Mouse (Mus musculus) CH12.LX (cell line): ENCODE measurements around the gene Mmp20. TPM values are rescaled to one million over a fixed set of nuclear protein-coding genes. Genes with fewer than 3 reads are reported as not detected.

Source experiments
- DNase-seq: peaks from one replicate; pipeline ENCODE4 v3.0.0-alpha.2; 2013; ENCODE audit errors: extremely low read depth
- H3K27ac ChIP-seq: 2 replicates; pipeline ENCODE4 v1.5.1; 2012; ENCODE audit warnings: low read depth, mild to moderate bottlenecking, control low read depth, moderate library complexity; ENCODE audit not compliant: insufficient read depth
- H3K27me3 ChIP-seq: replicated peaks from 2 replicates; pipeline ENCODE3; 2012; ENCODE audit warnings: inconsistent platforms
- H3K36me3 ChIP-seq, 2 experiments: replicated peaks in 1 of 2; 2 replicates each; pipeline versions ENCODE3 to v1.6.1; 2012; ENCODE audit warnings: inconsistent platforms in 1 of 2, low read length in 1 of 2, mild to moderate bottlenecking in 1 of 2, mixed read lengths in 1 of 2, moderate library complexity in 1 of 2; ENCODE audit not compliant: control insufficient read depth in 1 of 2, insufficient read depth in 1 of 2
- H3K4me1 ChIP-seq, 2 experiments: 2 replicates each; pipeline ENCODE4 v1.6.1; 2012; ENCODE audit warnings: inconsistent platforms in 1 of 2, moderate library complexity in 1 of 2; ENCODE audit not compliant: insufficient read depth in 2 of 2, control insufficient read depth in 1 of 2
- H3K4me2 ChIP-seq: 2 replicates; pipeline ENCODE4 v1.6.1; 2012; ENCODE audit warnings: low read depth, mild to moderate bottlenecking, control low read depth; ENCODE audit not compliant: poor library complexity, insufficient read depth, severe bottlenecking
- H3K4me3 ChIP-seq, 3 experiments: fragments of 150-350 bp in 1 of 3; sonication (generic) in 1 of 3; replicated peaks in 1 of 3; 2 replicates each; pipeline versions ENCODE3 to v1.5.1; 2011 to 2012; ENCODE audit warnings: low read depth in 2 of 3, low read length in 2 of 3, mild to moderate bottlenecking in 2 of 3, moderate library complexity in 2 of 3, control low read depth in 1 of 3, improper control_type of control experiment in 1 of 3, inconsistent platforms in 1 of 3, mixed read lengths in 1 of 3; ENCODE audit not compliant: poor library complexity in 1 of 3
- H3K79me2 ChIP-seq: replicated peaks from 2 replicates; pipeline ENCODE4 v1.6.1; 2012; ENCODE audit warnings: mild to moderate bottlenecking, moderate library complexity; ENCODE audit not compliant: control insufficient read depth, poor library complexity, insufficient read depth, severe bottlenecking; ENCODE audit errors: extremely low read depth
- H3K9ac ChIP-seq: 2 replicates; pipeline ENCODE4 v1.6.1; 2012; ENCODE audit warnings: low read depth, mild to moderate bottlenecking, control low read depth, moderate library complexity; ENCODE audit not compliant: insufficient read depth
- H3K9me3 ChIP-seq: replicated peaks from 2 replicates; pipeline ENCODE3; 2012; ENCODE audit warnings: low read length, inconsistent platforms, mixed read lengths
- CHD1 ChIP-seq: IDR thresholded peaks from 2 replicates; pipeline ENCODE4 v1.6.1; 2012; ENCODE audit warnings: low read depth, low read length, improper control_type of control experiment, inconsistent platforms
- CHD2 ChIP-seq: IDR thresholded peaks from 2 replicates; pipeline ENCODE4 v1.6.1; 2011; ENCODE audit warnings: low read length, improper control_type of control experiment
- CTCF ChIP-seq, 2 experiments: IDR thresholded peaks in 1 of 2; conservative IDR thresholded peaks in 1 of 2; 2 replicates each; pipeline ENCODE4 v1.5.1; 2011 to 2012; ENCODE audit warnings: low read depth in 2 of 2, low read length in 2 of 2, improper control_type of control experiment in 1 of 2, inconsistent platforms in 1 of 2, mild to moderate bottlenecking in 1 of 2, moderate library complexity in 1 of 2
- E2F4 ChIP-seq: IDR thresholded peaks from 2 replicates; pipeline ENCODE4 v1.6.1; 2011; ENCODE audit warnings: low read depth, low read length, improper control_type of control experiment; ENCODE audit not compliant: insufficient replicate concordance
- ELF1 ChIP-seq: IDR thresholded peaks from 2 replicates; pipeline ENCODE4 v1.6.1; 2014; ENCODE audit warnings: low read depth, mild to moderate bottlenecking, inconsistent platforms, low read length, improper control_type of control experiment
- EP300 ChIP-seq: IDR thresholded peaks from 2 replicates; pipeline ENCODE4 v1.6.1; 2011; ENCODE audit warnings: low read length, improper control_type of control experiment
- ETS1 ChIP-seq: conservative IDR thresholded peaks from 2 replicates; pipeline ENCODE4 v1.6.1; 2012; ENCODE audit warnings: low read depth, mild to moderate bottlenecking, inconsistent platforms, low read length, improper control_type of control experiment, moderate library complexity
- GABPA ChIP-seq: IDR thresholded peaks from 2 replicates; pipeline ENCODE4 v1.6.1; 2012; ENCODE audit warnings: low read depth, low read length, improper control_type of control experiment, inconsistent platforms; ENCODE audit not compliant: insufficient replicate concordance
- HCFC1 ChIP-seq: IDR thresholded peaks from 2 replicates; pipeline ENCODE4 v1.6.1; 2012; ENCODE audit warnings: low read depth, mild to moderate bottlenecking, inconsistent platforms, low read length, improper control_type of control experiment
- IRF4 ChIP-seq: IDR thresholded peaks from 2 replicates; pipeline ENCODE4 v1.6.1; 2014; ENCODE audit warnings: low read depth, mild to moderate bottlenecking, inconsistent platforms, low read length, improper control_type of control experiment
- JUN ChIP-seq: IDR thresholded peaks from 2 replicates; pipeline ENCODE4 v1.6.1; 2011; ENCODE audit warnings: low read depth, mild to moderate bottlenecking, low read length, improper control_type of control experiment, moderate library complexity; ENCODE audit not compliant: insufficient read depth
- JUND ChIP-seq: conservative IDR thresholded peaks from 2 replicates; pipeline ENCODE4 v1.6.1; 2011; ENCODE audit warnings: low read depth, low read length, improper control_type of control experiment
- KAT2A ChIP-seq: IDR thresholded peaks from 2 replicates; pipeline ENCODE4 v1.6.1; 2012; ENCODE audit warnings: low read length, improper control_type of control experiment, inconsistent platforms; ENCODE audit not compliant: insufficient replicate concordance
- MAFK ChIP-seq: IDR thresholded peaks from 2 replicates; pipeline ENCODE4 v1.6.1; 2011; ENCODE audit warnings: low read length, improper control_type of control experiment; ENCODE audit not compliant: insufficient replicate concordance
- MAX ChIP-seq: IDR thresholded peaks from 2 replicates; pipeline ENCODE4 v1.6.1; 2011; ENCODE audit warnings: low read length, improper control_type of control experiment
- MAZ ChIP-seq: IDR thresholded peaks from 2 replicates; pipeline ENCODE4 v1.6.1; 2012; ENCODE audit warnings: low read depth, mild to moderate bottlenecking, inconsistent platforms, low read length, improper control_type of control experiment, moderate library complexity
- MYC ChIP-seq: IDR thresholded peaks from 2 replicates; pipeline ENCODE4 v1.6.1; 2011; ENCODE audit warnings: low read depth, mild to moderate bottlenecking, improper control_type of control experiment, low read length
- NELFE ChIP-seq: IDR thresholded peaks from 2 replicates; pipeline ENCODE4 v1.6.1; 2011; ENCODE audit warnings: low read depth, low read length, improper control_type of control experiment
- NRF1 ChIP-seq: IDR thresholded peaks from 2 replicates; pipeline ENCODE4 v1.6.1; 2014; ENCODE audit warnings: low read depth, mild to moderate bottlenecking, inconsistent platforms, low read length, improper control_type of control experiment, moderate library complexity
- POLR2A ChIP-seq: IDR thresholded peaks from 2 replicates; pipeline ENCODE4 v1.6.1; 2011; ENCODE audit warnings: low read depth, mild to moderate bottlenecking, improper control_type of control experiment, low read length
- SIN3A ChIP-seq: IDR thresholded peaks from 2 replicates; pipeline ENCODE4 v1.6.1; 2012; ENCODE audit warnings: low read length, improper control_type of control experiment, inconsistent platforms
- SMC3 ChIP-seq: IDR thresholded peaks from 2 replicates; pipeline ENCODE4 v1.6.1; 2011; ENCODE audit warnings: low read depth, low read length, improper control_type of control experiment
- TBP ChIP-seq: conservative IDR thresholded peaks from 2 replicates; pipeline ENCODE4 v1.6.1; 2011; ENCODE audit warnings: low read depth, low read length, improper control_type of control experiment
- USF1 ChIP-seq: IDR thresholded peaks from 2 replicates; pipeline ENCODE4 v1.6.1; 2014; ENCODE audit warnings: low read depth, mild to moderate bottlenecking, inconsistent platforms, low read length, improper control_type of control experiment
- ZMIZ1 ChIP-seq: IDR thresholded peaks from 2 replicates; pipeline ENCODE4 v1.6.1; 2012; ENCODE audit warnings: low read depth, mild to moderate bottlenecking, inconsistent platforms, low read length, improper control_type of control experiment
- dilution Hi-C: fragments of 300-500 bp; cut with MboI; formaldehyde crosslinking; loops from 2 replicates; pipeline ENCODE4 v1.14.3; 2020; ENCODE audit warnings: low sequenced_read_pairs; ENCODE audit not compliant: extremely low pct_unique_long_range_greater_than_20kb, extremely low pct_ligation_motif_present
- in situ Hi-C: fragments of 300-500 bp; cut with MboI; formaldehyde crosslinking; loops from 3 replicates; pipeline ENCODE4 v1.14.3; 2019; ENCODE audit warnings: low sequenced_read_pairs, low pct_ligation_motif_present, low pct_unique_long_range_greater_than_20kb, mixed read lengths
- polyA plus RNA-seq: library from polyadenylated mRNA; unstranded; fragments of >175 nt; gene quantifications from 2 replicates; pipeline ENCODE4 v1.2.1, GENCODE M21; 2012; ENCODE audit warnings: low read depth; ENCODE audit not compliant: insufficient read length
- total RNA-seq, 2 experiments: library from RNA; depleted of rRNA; stranded (reverse); fragments of 300-350 nt in 1 of 2; fragments of >200 nt in 1 of 2; gene quantifications; 2 replicates each; pipeline ENCODE4 v1.2.3; 2012 to 2014

Mmp20 gene
- total and polyA plus RNA-seq, 3 experiments = 0.04 to 0.11 TPM; not detected in 1

DNA sequence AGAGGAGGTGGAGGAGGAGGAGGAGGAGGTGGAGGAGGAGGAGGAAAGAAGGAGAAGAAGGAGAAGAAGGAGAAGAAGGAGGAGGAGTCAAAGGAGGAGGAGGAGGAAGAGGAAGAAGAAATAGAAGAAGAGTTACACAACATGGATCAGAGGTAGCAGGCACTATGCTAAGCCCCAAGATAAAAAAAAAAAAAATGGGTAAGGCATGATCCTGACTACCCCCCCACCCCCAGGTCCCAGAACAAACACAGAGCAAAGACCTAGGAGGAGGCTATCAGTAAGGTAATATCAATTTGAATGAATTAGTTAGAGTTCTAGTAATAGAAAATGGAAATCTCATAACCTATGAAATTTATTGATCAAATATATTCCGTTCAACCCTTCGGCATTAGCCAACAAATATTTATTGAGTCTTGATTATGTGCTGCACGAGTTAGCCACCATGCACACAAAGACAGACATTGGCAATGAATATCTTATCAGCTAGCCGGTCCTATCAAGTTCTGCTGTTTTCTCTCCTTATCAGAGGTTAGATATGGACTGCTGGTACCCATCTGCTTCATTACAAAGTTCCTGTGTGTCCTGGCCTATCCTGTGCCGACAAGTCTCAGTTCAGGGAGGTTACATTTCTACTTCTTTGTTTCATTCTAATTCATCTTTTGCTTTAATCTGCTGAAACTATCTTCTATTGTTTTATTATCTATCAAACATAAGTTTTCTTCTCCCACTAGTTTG, 24.5 kb downstream of the Mmp20 start:
- Histone ChIP-seq H3K9me3 (no peaks in the 10 kb centered on the region), H3K4me3 (no peak overlapping the region), H3K4me1 (peaks cover 9 to 11% of the 10 kb centered on the region in 2 experiments; a peak in 3 of 4 replicates), H3K4me2 (no peak overlapping the region), H3K36me3 (no peaks in the 10 kb centered on the region), H3K79me2 (no peaks in the 10 kb centered on the region), H3K9ac (no peak overlapping the region), H3K27me3 (no peaks in the 10 kb centered on the region), H3K27ac (no peak overlapping the region)
- TF ChIP-seq JUND (no peak), JUN (no peak), CHD2 (no peak), KAT2A (no peak), POLR2A (no peak)
- dilution Hi-C loops = no loop called here
- in situ Hi-C loops = no loop called here
- DNase-seq = no peak

DNA sequence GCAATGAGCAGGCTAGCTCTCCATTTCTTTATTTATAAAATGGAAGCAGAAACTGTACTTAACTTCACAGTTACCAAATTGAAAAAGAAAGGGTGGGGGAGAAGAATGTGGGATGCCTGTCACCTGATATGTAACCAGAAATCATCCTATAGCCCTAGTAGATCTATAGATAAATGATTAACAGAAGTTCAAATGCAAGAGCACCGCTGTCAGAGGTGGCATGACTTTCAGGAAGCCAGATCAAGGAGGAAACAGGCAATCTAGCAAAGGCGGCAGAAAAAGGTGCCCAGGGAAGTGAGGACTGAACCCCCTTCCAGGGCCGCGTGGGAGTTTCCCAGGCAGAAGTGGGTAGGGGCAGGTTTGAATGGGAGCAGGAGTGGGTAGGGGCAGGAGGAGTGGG, 29.9 kb downstream of the Mmp20 start:
- no peaks in the 10 kb centered on the region for H3K27me3 ChIP-seq
- dilution Hi-C loops = no loop called here
- H3K36me3 ChIP-seq = no peaks in the 10 kb centered on the region
- H3K9ac ChIP-seq = no peak overlapping the region
- DNase-seq = no peak
- H3K4me1 ChIP-seq = peaks cover 0 to 4% of the 10 kb centered on the region in 2 experiments; a peak in 1 of 4 replicates
- in situ Hi-C loops = no loop called here
- no peak overlapping the region for H3K4me2 ChIP-seq
- H3K79me2 ChIP-seq = no peaks in the 10 kb centered on the region
- no peak overlapping the region for H3K4me3 ChIP-seq
- TF ChIP-seq ZMIZ1 = no peak
- TF ChIP-seq POLR2A = no peak
- TF ChIP-seq HCFC1 = no peak
- TF ChIP-seq TBP = no peak
- no peak for TF ChIP-seq ETS1
- TF ChIP-seq, all 38 proteins: peak for 0
- Histone ChIP-seq H3K27ac (no peak overlapping the region), H3K9me3 (no peaks in the 10 kb centered on the region)

DNA sequence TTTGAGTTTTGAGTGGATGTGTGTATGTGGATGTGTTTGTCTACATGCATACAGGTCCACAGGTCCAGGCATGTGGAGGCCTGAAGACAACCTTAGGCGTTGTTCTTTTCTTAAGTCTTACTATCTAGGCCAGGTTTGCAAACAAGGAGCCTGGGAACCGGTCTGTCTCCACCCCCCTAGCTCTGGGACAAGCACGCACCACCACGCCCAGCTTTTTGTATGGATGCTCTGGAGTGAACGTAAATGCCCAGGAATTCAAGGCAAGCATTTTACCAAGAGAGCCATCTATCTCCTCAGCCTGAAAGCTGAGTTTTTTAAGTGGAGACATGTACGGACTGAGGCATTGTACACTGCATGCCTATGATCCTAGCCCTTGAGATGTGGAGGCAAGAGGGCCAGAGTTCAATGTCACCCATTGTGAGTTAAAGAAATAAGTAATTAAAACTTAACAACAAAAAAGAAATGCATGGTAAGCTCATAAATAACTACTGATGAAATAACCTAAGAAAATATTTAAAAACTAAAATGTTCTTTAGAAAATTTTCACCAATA, 31.5 kb downstream of the Mmp20 start:
- Histone ChIP-seq H3K27me3 (no peaks in the 10 kb centered on the region), H3K9me3 (no peaks in the 10 kb centered on the region), H3K27ac (no peak overlapping the region), H3K4me2 (no peak overlapping the region), H3K36me3 (no peaks in the 10 kb centered on the region), H3K9ac (no peak overlapping the region), H3K4me3 (no peak overlapping the region), H3K4me1 (peaks cover 0 to 4% of the 10 kb centered on the region in 2 experiments; a peak in 1 of 4 replicates), H3K79me2 (no peaks in the 10 kb centered on the region)
- in situ Hi-C loops = no loop called here
- dilution Hi-C loops = no loop called here
- TF ChIP-seq SMC3 = no peak
- no peak for TF ChIP-seq CHD1
- TF ChIP-seq CTCF (conservative IDR thresholded peaks at IDR 0.05 in 1 of 2, IDR thresholded peaks at IDR 0.05 in 1 of 2; ENCODE audit: low read depth in 2 of 2, low read length in 2 of 2) = no peak
- no peak for TF ChIP-seq EP300
- TF ChIP-seq USF1 = no peak
- no peak for TF ChIP-seq MAFK
- TF ChIP-seq GABPA = no peak
- no peak for TF ChIP-seq CHD2
- no peak for TF ChIP-seq IRF4
- TF ChIP-seq NRF1 = no peak
- no peak for TF ChIP-seq NELFE
- no peak for TF ChIP-seq E2F4
- TF ChIP-seq TBP = no peak
- TF ChIP-seq ELF1 = no peak
- TF ChIP-seq SIN3A = no peak
- no peak for TF ChIP-seq MYC
- TF ChIP-seq MAZ = no peak
- no peak for TF ChIP-seq MAX
- no peak for DNase-seq
